In the genomic region with DNA sequence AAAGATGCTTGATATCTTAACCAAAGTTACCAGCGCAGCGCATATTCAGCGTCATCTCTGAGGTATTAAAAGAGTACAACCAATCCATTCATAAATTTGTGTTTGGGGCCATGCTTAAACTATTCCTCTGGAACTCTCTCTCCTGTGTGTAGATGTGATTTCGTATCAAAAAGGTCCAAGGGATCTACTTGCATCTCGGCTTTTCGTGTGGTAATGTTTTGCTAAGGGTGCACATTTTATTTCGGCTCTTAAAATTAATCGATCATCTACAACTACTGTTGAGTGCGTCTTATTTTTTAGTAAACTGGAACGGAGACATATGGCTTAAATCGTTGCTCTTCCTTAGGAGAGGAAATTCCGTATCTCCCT, we compare ENCODE assay signal across 8 mouse cellular contexts. TPM values are rescaled to one million over a fixed set of nuclear protein-coding genes. Genes with fewer than 3 reads are reported as not detected.
DNase-seq lines count a peak whose midpoint lies in the region; ATAC-seq and TF ChIP-seq lines count a peak whose summit lies in the region.

No protein-coding gene starts in this region.

- WGBS in forebrain, embryonic 14.5 days = 8% methylated on average over 12 of the region's 12 CpGs
- 7% methylated on average over 12 of the region's 12 CpGs for WGBS in liver, embryonic 16.5 days (ENCODE audit: insufficient replicate concordance)

- H3K27me3 ChIP-seq in CH12.LX (replicated peaks) = no peaks in the 10 kb centered on the region
- H3K27me3 ChIP-seq in forebrain, embryonic 14.5 days (replicated peaks; ENCODE audit: control insufficient read depth, insufficient read depth, low read length) = 0 out of 2 replicates have a peak, but pooled peaks cover 2% of the 10 kb centered on the region
- H3K27me3 ChIP-seq in liver, embryonic 16.5 days (ENCODE audit: control insufficient read depth, insufficient read depth, low read depth, low read length) = no peaks in the 10 kb centered on the region

- no peak for DNase-seq in gastrocnemius, adult 2 months
- no peak for DNase-seq in gastrocnemius, adult 8-10 months (ENCODE audit: low spot score in 2 of 2)
- DNase-seq in CH12.LX (ENCODE audit: extremely low read depth) = no peak
- DNase-seq in forebrain, embryonic 14.5 days (ENCODE audit: low spot score) = no peak
- DNase-seq in left cerebral cortex, adult 9 months (ENCODE audit: low spot score in 2 of 2) = no peak
- DNase-seq in urinary bladder, postnatal 14 days (ENCODE audit: low spot score) = no peak
- no peak for DNase-seq in thymus, postnatal 36 days

- peak overlapping the region; percentile 79 for H3K27ac ChIP-seq in gastrocnemius, adult 2 months
- H3K27ac ChIP-seq in CH12.LX (ENCODE audit: insufficient read depth, low read depth) = no peak overlapping the region
- H3K27ac ChIP-seq in forebrain, embryonic 14.5 days (ENCODE audit: low read depth, low read length) = no peak overlapping the region
- H3K27ac ChIP-seq in liver, embryonic 16.5 days (ENCODE audit: low read length) = no peak overlapping the region

- TF ChIP-seq CTCF in gastrocnemius, adult 2 months (IDR thresholded peaks at IDR 0.05) = no peak
- no peak for TF ChIP-seq CTCF in CH12.LX (conservative IDR thresholded peaks at IDR 0.05 in 1 of 2, IDR thresholded peaks at IDR 0.05 in 1 of 2; ENCODE audit: low read depth in 2 of 2, low read length in 2 of 2)

- in situ Hi-C loops in CH12.LX (cut with MboI; ENCODE audit: low pct_ligation_motif_present, low pct_unique_long_range_greater_than_20kb, low sequenced_read_pairs) = loop anchor here (5.0 kb wide), 1 partner anchor 42 kb away; a partner anchor contains a TSS

- H3K36me3 ChIP-seq in CH12.LX (replicated peaks in 1 of 2; ENCODE audit: control insufficient read depth in 1 of 2, insufficient read depth in 1 of 2, low read length in 1 of 2) = peaks cover 0 to 25% of the 10 kb centered on the region in 2 experiments
- no peaks in the 10 kb centered on the region for H3K36me3 ChIP-seq in forebrain, embryonic 14.5 days (ENCODE audit: control insufficient read depth, insufficient read depth, low read length)
- no peaks in the 10 kb centered on the region for H3K36me3 ChIP-seq in liver, embryonic 16.5 days (ENCODE audit: control insufficient read depth, insufficient read depth)

- peak overlapping the region; percentile 97 for H3K4me2 ChIP-seq in CH12.LX (ENCODE audit: insufficient read depth, low read depth, poor library complexity, severe bottlenecking)
- H3K4me2 ChIP-seq in forebrain, embryonic 14.5 days (ENCODE audit: low read length) = peak overlapping the region; percentile 93
- peak overlapping the region; percentile 98 for H3K4me2 ChIP-seq in liver, embryonic 16.5 days (ENCODE audit: low read depth, low read length)

- dilution Hi-C loops in CH12.LX (cut with MboI; ENCODE audit: extremely low pct_ligation_motif_present, extremely low pct_unique_long_range_greater_than_20kb, low sequenced_read_pairs) = no loop called here

- H3K9ac ChIP-seq in CH12.LX (ENCODE audit: insufficient read depth, low read depth) = peak overlapping the region; percentile 96
- peak overlapping the region; percentile 68; the same call in 1 of the 2 replicates for H3K9ac ChIP-seq in forebrain, embryonic 14.5 days (ENCODE audit: low read length)
- H3K9ac ChIP-seq in liver, embryonic 16.5 days (ENCODE audit: low read depth, low read length) = peak overlapping the region; percentile 45

- TF ChIP-seq RAD21 in CH12.LX (IDR thresholded peaks at IDR 0.05; ENCODE audit: low read depth, low read length) = no peak

- peak; percentile 27; the same call in 1 of the 2 replicates for TF ChIP-seq EP300 in CH12.LX (IDR thresholded peaks at IDR 0.05; ENCODE audit: low read length)

- H3K4me3 ChIP-seq in gastrocnemius, adult 2 months = peak overlapping the region; percentile 91
- H3K4me3 ChIP-seq in CH12.LX (replicated peaks in 1 of 3; ENCODE audit: low read depth in 2 of 3, low read length in 2 of 3, poor library complexity in 1 of 3) = peak overlapping the region; percentile 74 to 99 (median 77)
- peak overlapping the region; percentile 77 for H3K4me3 ChIP-seq in forebrain, embryonic 14.5 days (ENCODE audit: low read depth, low read length)
- peak overlapping the region; percentile 89 for H3K4me3 ChIP-seq in liver, embryonic 16.5 days (ENCODE audit: low read depth, low read length)

- peaks cover 3% of the 10 kb centered on the region for H3K9me3 ChIP-seq in CH12.LX (replicated peaks; ENCODE audit: low read length)
- H3K9me3 ChIP-seq in forebrain, embryonic 14.5 days (replicated peaks; ENCODE audit: control insufficient read depth, low read length) = no peaks in the 10 kb centered on the region
- H3K9me3 ChIP-seq in liver, embryonic 16.5 days (replicated peaks; ENCODE audit: control insufficient read depth, low read length) = no peaks in the 10 kb centered on the region

- peaks cover 9% of the 10 kb centered on the region; the same call in 1 of the 2 replicates for H3K79me2 ChIP-seq in CH12.LX (replicated peaks; ENCODE audit: control insufficient read depth, extremely low read depth, insufficient read depth, poor library complexity, severe bottlenecking)

- intact Hi-C loops in gastrocnemius, adult 2 months (cut with DNase I) = no loop called here

- ATAC-seq in forebrain, embryonic 14.5 days = peak; percentile 5; the same call in 1 of the 2 replicates
- no peak for ATAC-seq in liver, embryonic 16.5 days (ENCODE audit: low read depth)

- H3K4me1 ChIP-seq in CH12.LX (ENCODE audit: control insufficient read depth in 1 of 2, insufficient read depth in 2 of 2) = peaks cover 21 to 44% of the 10 kb centered on the region in 2 experiments
- 0 out of 2 replicates have a peak, but pooled peaks cover 5% of the 10 kb centered on the region for H3K4me1 ChIP-seq in forebrain, embryonic 14.5 days (ENCODE audit: control insufficient read depth, insufficient read depth, low read length)
- H3K4me1 ChIP-seq in liver, embryonic 16.5 days (ENCODE audit: control insufficient read depth, low read depth, low read length) = peaks cover 19% of the 10 kb centered on the region

- TF ChIP-seq POLR2A in CH12.LX (IDR thresholded peaks at IDR 0.05; ENCODE audit: low read depth, low read length) = no peak

TF ChIP-seq in CH12.LX, 34 proteins besides CTCF, POLR2A, EP300 and RAD21 (continues in another document):
- TF ChIP-seq MXI1 (IDR thresholded peaks at IDR 0.05; ENCODE audit: low read depth, low read length) (no peak), NRF1 (IDR thresholded peaks at IDR 0.05; ENCODE audit: low read depth, low read length) (no peak), JUND (conservative IDR thresholded peaks at IDR 0.05; ENCODE audit: low read depth, low read length) (0 out of 2 replicates have a peak, but pooled peaks have one; percentile 32), TBP (conservative IDR thresholded peaks at IDR 0.05; ENCODE audit: low read depth, low read length) (peak; percentile 85), HCFC1 (IDR thresholded peaks at IDR 0.05; ENCODE audit: low read depth, low read length) (no peak), CHD1 (IDR thresholded peaks at IDR 0.05; ENCODE audit: low read depth, low read length) (peak; percentile 94; the same call in 1 of the 2 replicates), MAZ (IDR thresholded peaks at IDR 0.05; ENCODE audit: low read depth, low read length) (0 out of 2 replicates have a peak, but pooled peaks have one; percentile 59), MYC (IDR thresholded peaks at IDR 0.05; ENCODE audit: low read depth, low read length) (peak; percentile 72; the same call in 1 of the 2 replicates), MAFK (IDR thresholded peaks at IDR 0.05; ENCODE audit: insufficient replicate concordance, low read length) (peak; percentile 77; the same call in 1 of the 2 replicates), MEF2A (IDR thresholded peaks at IDR 0.05; ENCODE audit: borderline replicate concordance, low read depth, low read length) (no peak)

RNA-seq across cellular contexts. Expression of a gene that starts 0.3 kb away (rescaled TPM):
- total RNA-seq in gastrocnemius, adult 2 months (2021) = 1 to 10 TPM; 1.2 to 1.9 TPM
- total RNA-seq in gastrocnemius, adult 8-10 months (2022) = 1 to 10 TPM in 2 of 4 experiments, under 1 TPM in 2; 0.48 to 1.8 (median 1.0) TPM
- total RNA-seq in CH12.LX (2012; rRNA removed) (6.8 and 7.7 TPM in 2 replicates), CH12.LX (2014; rRNA removed) (7.5 and 9.3 TPM in 2 replicates)
- 12.1 and 13.8 TPM in 2 replicates for polyA plus RNA-seq in CH12.LX (2012; ENCODE audit: insufficient read length, low read depth)
- 0.78 and 0.88 TPM in 2 replicates for polyA plus RNA-seq in forebrain, embryonic 14.5 days (2014; fragmentation: Nextera tagmentation; extraction: Ambion mirVana)
- 1.2 and 1.5 TPM in 2 replicates for polyA plus RNA-seq in liver, embryonic 16.5 days (2015; fragmentation: Nextera tagmentation; extraction: Ambion mirVana)

RNA-seq across cellular contexts. Expression of a gene that starts 21.8 kb away (rescaled TPM):
- total RNA-seq in gastrocnemius, adult 2 months (2021) = not detected
- not detected for total RNA-seq in gastrocnemius, adult 8-10 months (2022)
- total RNA-seq in CH12.LX (2012; rRNA removed) = not detected in 2 replicates
- total RNA-seq in CH12.LX (2014; rRNA removed) = not detected in 2 replicates
- not detected in 2 replicates for polyA plus RNA-seq in CH12.LX (2012; ENCODE audit: insufficient read length, low read depth)
- not detected in 2 replicates for polyA plus RNA-seq in forebrain, embryonic 14.5 days (2014; fragmentation: Nextera tagmentation; extraction: Ambion mirVana)
- not detected in 2 replicates for polyA plus RNA-seq in liver, embryonic 16.5 days (2015; fragmentation: Nextera tagmentation; extraction: Ambion mirVana)

RNA-seq across cellular contexts. Expression of a gene that starts 28.9 kb away (rescaled TPM):
- total RNA-seq in gastrocnemius, adult 2 months (2021) = not detected
- not detected for total RNA-seq in gastrocnemius, adult 8-10 months (2022)
- not detected in 2 replicates for total RNA-seq in CH12.LX (2012; rRNA removed)
- total RNA-seq in CH12.LX (2014; rRNA removed) = not detected in 2 replicates
- not detected in 2 replicates for polyA plus RNA-seq in CH12.LX (2012; ENCODE audit: insufficient read length, low read depth)
- polyA plus RNA-seq in forebrain, embryonic 14.5 days (2014; fragmentation: Nextera tagmentation; extraction: Ambion mirVana) = not detected in 2 replicates
- not detected in 2 replicates for polyA plus RNA-seq in liver, embryonic 16.5 days (2015; fragmentation: Nextera tagmentation; extraction: Ambion mirVana)

RNA-seq across cellular contexts. Expression of a gene that starts 38.6 kb away (rescaled TPM):
- total RNA-seq in gastrocnemius, adult 2 months (2021) = not detected
- total RNA-seq in gastrocnemius, adult 8-10 months (2022) = not detected
- total RNA-seq in CH12.LX (2012; rRNA removed) (not detected in 2 replicates), CH12.LX (2014; rRNA removed) (not detected in 2 replicates)
- not detected in 2 replicates for polyA plus RNA-seq in CH12.LX (2012; ENCODE audit: insufficient read length, low read depth)
- polyA plus RNA-seq in forebrain, embryonic 14.5 days (2014; fragmentation: Nextera tagmentation; extraction: Ambion mirVana) = not detected in 2 replicates
- not detected in 2 replicates for polyA plus RNA-seq in liver, embryonic 16.5 days (2015; fragmentation: Nextera tagmentation; extraction: Ambion mirVana)

RNA-seq across cellular contexts. Expression of a gene that starts 43.8 kb away (rescaled TPM):
- not detected for total RNA-seq in gastrocnemius, adult 2 months (2021)
- total RNA-seq in gastrocnemius, adult 8-10 months (2022) = not detected
- total RNA-seq in CH12.LX (2012; rRNA removed) = not detected in 2 replicates
- not detected in 2 replicates for total RNA-seq in CH12.LX (2014; rRNA removed)
- polyA plus RNA-seq in CH12.LX (2012; ENCODE audit: insufficient read length, low read depth) = not detected in 2 replicates
- not detected in 2 replicates for polyA plus RNA-seq in forebrain, embryonic 14.5 days (2014; fragmentation: Nextera tagmentation; extraction: Ambion mirVana)
- polyA plus RNA-seq in liver, embryonic 16.5 days (2015; fragmentation: Nextera tagmentation; extraction: Ambion mirVana) = not detected in 2 replicates

Comparison
In these comparisons a context has a peak if more than half of its experiments do, and no peak if none do; other contexts are left out.
1. H3K9ac ChIP-seq: peak in every context shown above with its lines; median percentile 96 in CH12.LX; 68 in forebrain, embryonic 14.5 days; 45 in liver, embryonic 16.5 days.